Mouse (Mus musculus) ES-Bruce4 (cell line): ENCODE measurements around the gene Msi2.

Source experiments
- CTCF ChIP-seq: IDR thresholded peaks from one replicate; pipeline ENCODE4 v1.8.1; 2011; ENCODE audit warnings: low read depth, low read length
- EP300 ChIP-seq: IDR thresholded peaks from 2 replicates; pipeline ENCODE4 v1.6.1; 2011; ENCODE audit warnings: low read depth, low read length; ENCODE audit not compliant: insufficient read depth
- POLR2A ChIP-seq: IDR thresholded peaks from one replicate; pipeline ENCODE4 v1.8.1; 2011; ENCODE audit warnings: low read length; ENCODE audit not compliant: insufficient read depth

DNA sequence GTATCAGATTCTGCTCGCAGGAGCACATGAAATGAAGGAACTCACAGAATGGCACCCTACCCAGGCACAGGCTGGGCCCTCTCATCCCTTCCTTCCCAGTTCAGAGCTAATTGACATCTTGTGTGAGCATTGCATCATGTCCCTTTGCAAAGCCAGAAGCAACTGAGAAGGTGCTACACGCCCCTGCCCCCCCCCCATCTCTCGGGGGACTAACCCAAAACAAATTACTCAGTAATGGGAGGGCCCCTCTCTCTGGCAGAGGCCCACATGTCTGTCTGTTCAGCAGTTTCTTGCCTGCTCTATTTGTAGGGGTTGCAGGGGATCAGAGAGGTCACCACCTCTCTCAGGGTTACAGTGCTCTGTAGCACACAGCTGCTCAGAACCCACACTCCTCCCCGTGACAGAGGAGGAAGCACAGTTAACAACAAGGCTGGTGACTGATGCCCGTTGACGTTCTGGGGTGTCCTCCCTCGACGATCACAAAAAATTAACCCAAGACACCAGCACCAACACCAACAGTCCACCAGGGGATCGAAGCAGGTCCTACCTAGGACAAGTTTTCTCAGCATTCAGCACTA lies 99.5 kb downstream of the Msi2 start:
- no peak for TF ChIP-seq CTCF
- TF ChIP-seq POLR2A: no peak
- TF ChIP-seq EP300: no peak
